Comparison of ENCODE assay signal across 16 mouse cellular contexts in genomic region chr10:125752506-125753218, GRCm38 (mm10).
"Had no signal": no experiment of that assay in that cellular context is flagged by ENCODE, and none has a peak within 500 bp of the region (broad histone marks: within the 10 kb centered on the region; RNA-seq: fewer than 3 reads in every experiment).

No protein-coding gene starts in this region.

- H3K27ac ChIP-seq: kidney, embryonic 15.5 days; left cerebral cortex, adult 2 months; liver, embryonic 13.5 days; lung, embryonic 15.5 days; macrophage; midbrain, embryonic 12.5 days; neural tube, embryonic 15.5 days had no signal

- DNase-seq: kidney, postnatal 14 days; liver; liver, embryonic 13.5 days; liver, postnatal 0 days; lung, postnatal 14 days; right cerebral cortex, adult 18-20 months; right cerebral cortex, postnatal 25 days; thymus, postnatal 36 days had no signal

- H3K9ac ChIP-seq: kidney, embryonic 15.5 days; liver, embryonic 13.5 days; liver, postnatal 0 days; lung, embryonic 15.5 days; midbrain, embryonic 12.5 days; neural tube, embryonic 15.5 days had no signal

- H3K9me3 ChIP-seq: kidney, embryonic 15.5 days; liver, embryonic 13.5 days; lung, embryonic 15.5 days; midbrain, embryonic 12.5 days; neural tube, embryonic 15.5 days had no signal

- ATAC-seq: liver, postnatal 0 days had no signal

- H3K4me3 ChIP-seq: kidney, embryonic 15.5 days; left cerebral cortex, adult 2 months; liver, embryonic 13.5 days; lung, embryonic 15.5 days; megakaryocyte, embryonic 14.5 days; midbrain, embryonic 12.5 days; myocyte; neural tube, embryonic 15.5 days had no signal

- H3K4me2 ChIP-seq: kidney, embryonic 15.5 days; liver, embryonic 13.5 days; lung, embryonic 15.5 days; midbrain, embryonic 12.5 days; neural tube, embryonic 15.5 days had no signal

- H3K36me3 ChIP-seq: kidney, embryonic 15.5 days; liver, embryonic 13.5 days; lung, embryonic 15.5 days; midbrain, embryonic 12.5 days; neural tube, embryonic 15.5 days had no signal

- H3K27me3 ChIP-seq: kidney, embryonic 15.5 days; liver, embryonic 13.5 days; lung, embryonic 15.5 days; megakaryocyte, embryonic 14.5 days; midbrain, embryonic 12.5 days; neural tube, embryonic 15.5 days had no signal

- H3K4me1 ChIP-seq: kidney, embryonic 15.5 days; liver, embryonic 13.5 days; lung, embryonic 15.5 days; megakaryocyte, embryonic 14.5 days; midbrain, embryonic 12.5 days had no signal
